Mouse (Mus musculus): ENCODE measurements at regions not wholly inside any gene's neighbourhood (a gene's known extent, or its start where the extent isn't known, plus 50 kb on each side); places are given as distances from the start of the nearest gene placed in this dataset.

DNA sequence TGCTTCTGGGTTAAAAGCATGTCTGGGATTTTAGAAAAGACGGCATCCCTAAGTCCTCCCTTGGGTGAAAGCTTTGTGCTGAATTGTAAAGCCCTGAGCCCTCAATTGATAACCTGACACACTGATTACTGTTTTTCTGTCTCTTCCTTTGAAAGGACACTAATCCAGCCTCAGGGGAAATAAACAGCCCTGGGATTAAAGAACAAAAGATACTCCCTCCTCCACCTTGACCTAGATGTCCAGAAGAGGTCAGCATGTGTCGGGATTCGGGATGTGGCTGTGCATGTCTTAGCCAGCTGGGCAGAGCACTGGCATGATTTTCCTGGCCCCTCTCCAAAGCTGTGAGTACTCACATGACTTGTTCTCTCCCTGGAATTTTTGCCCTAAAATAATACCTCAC is 208.6 kb downstream of the Brinp2 start:
- no peak for TF ChIP-seq ZC3H11A (IDR thresholded peaks at IDR 0.05; ENCODE audit: borderline replicate concordance, low read depth, low read length)
- TF ChIP-seq CHD2 (IDR thresholded peaks at IDR 0.05; ENCODE audit: low read depth, low read length) = no peak
- no peak for TF ChIP-seq ZNF384 (IDR thresholded peaks at IDR 0.05; ENCODE audit: low read depth, low read length)
- TF ChIP-seq HCFC1 (IDR thresholded peaks at IDR 0.05; ENCODE audit: borderline replicate concordance, insufficient read depth, low read length) = no peak
- no peak for TF ChIP-seq MAFK (IDR thresholded peaks at IDR 0.05; ENCODE audit: insufficient read depth, low read depth, low read length)
- H3K4me1 ChIP-seq (ENCODE audit: control insufficient read depth in 2 of 2, insufficient read depth in 2 of 2, low read length in 2 of 2, poor library complexity in 1 of 2) = no peaks in the 10 kb centered on the region
- in situ Hi-C loops (cut with MboI; ENCODE audit: low sequenced_read_pairs in 2 of 2, unreplicated experiment in 2 of 2) = no loop called here
- H3K9ac ChIP-seq (ENCODE audit: insufficient read depth, low read depth, low read length, poor library complexity, severe bottlenecking) = no peak overlapping the region
- no peak overlapping the region for H3K27ac ChIP-seq (ENCODE audit: insufficient read depth, low read depth, low read length, poor library complexity, severe bottlenecking)
- no peak overlapping the region for H3K4me3 ChIP-seq (ENCODE audit: insufficient read depth in 1 of 2, low read depth in 1 of 2, low read length in 2 of 2, poor library complexity in 1 of 2, severe bottlenecking in 1 of 2)
- no peaks in the 10 kb centered on the region for H3K36me3 ChIP-seq (ENCODE audit: control insufficient read depth, insufficient read depth, low read length, poor library complexity, severe bottlenecking)
- no peak for DNase-seq (ENCODE audit: low read depth, low spot score)
- no peaks in the 10 kb centered on the region for H3K9me3 ChIP-seq (ENCODE audit: control insufficient read depth, insufficient read depth, low read depth, low read length)

DNA sequence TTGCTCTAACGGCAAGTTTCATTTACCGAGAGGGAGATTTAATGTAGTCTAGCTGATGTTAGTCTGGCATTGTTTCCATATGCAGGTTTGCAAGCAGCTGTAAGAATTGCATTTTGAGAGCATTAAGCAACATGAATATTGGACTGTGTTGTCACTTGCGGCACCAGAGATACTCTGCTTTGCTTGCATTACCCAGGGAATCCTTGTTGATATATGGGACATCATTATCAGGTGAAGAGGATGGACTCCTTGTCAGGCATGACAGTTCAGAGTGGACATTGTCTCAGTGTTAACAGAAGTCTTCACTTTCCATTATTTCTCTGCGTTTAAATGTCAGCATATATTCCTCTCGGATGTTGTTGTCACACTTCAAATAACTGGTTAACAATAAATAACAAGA is 208.1 kb downstream of the Brinp2 start:
- no peaks in the 10 kb centered on the region for H3K9me3 ChIP-seq (ENCODE audit: control insufficient read depth, insufficient read depth, low read depth, low read length)
- in situ Hi-C loops (cut with MboI; ENCODE audit: low sequenced_read_pairs in 2 of 2, unreplicated experiment in 2 of 2) = no loop called here
- H3K4me3 ChIP-seq (ENCODE audit: insufficient read depth in 1 of 2, low read depth in 1 of 2, low read length in 2 of 2, poor library complexity in 1 of 2, severe bottlenecking in 1 of 2) = no peak overlapping the region
- H3K9ac ChIP-seq (ENCODE audit: insufficient read depth, low read depth, low read length, poor library complexity, severe bottlenecking) = no peak overlapping the region
- no peaks in the 10 kb centered on the region for H3K4me1 ChIP-seq (ENCODE audit: control insufficient read depth in 2 of 2, insufficient read depth in 2 of 2, low read length in 2 of 2, poor library complexity in 1 of 2)
- no peak overlapping the region for H3K27ac ChIP-seq (ENCODE audit: insufficient read depth, low read depth, low read length, poor library complexity, severe bottlenecking)
- DNase-seq (ENCODE audit: low read depth, low spot score) = no peak
- H3K36me3 ChIP-seq (ENCODE audit: control insufficient read depth, insufficient read depth, low read length, poor library complexity, severe bottlenecking) = no peaks in the 10 kb centered on the region
- no peak for TF ChIP-seq MAFK (IDR thresholded peaks at IDR 0.05; ENCODE audit: insufficient read depth, low read depth, low read length)
- no peak for TF ChIP-seq ZC3H11A (IDR thresholded peaks at IDR 0.05; ENCODE audit: borderline replicate concordance, low read depth, low read length)
- no peak for TF ChIP-seq CHD2 (IDR thresholded peaks at IDR 0.05; ENCODE audit: low read depth, low read length)
- no peak for TF ChIP-seq ZNF384 (IDR thresholded peaks at IDR 0.05; ENCODE audit: low read depth, low read length)
- TF ChIP-seq HCFC1 (IDR thresholded peaks at IDR 0.05; ENCODE audit: borderline replicate concordance, insufficient read depth, low read length) = no peak

DNA sequence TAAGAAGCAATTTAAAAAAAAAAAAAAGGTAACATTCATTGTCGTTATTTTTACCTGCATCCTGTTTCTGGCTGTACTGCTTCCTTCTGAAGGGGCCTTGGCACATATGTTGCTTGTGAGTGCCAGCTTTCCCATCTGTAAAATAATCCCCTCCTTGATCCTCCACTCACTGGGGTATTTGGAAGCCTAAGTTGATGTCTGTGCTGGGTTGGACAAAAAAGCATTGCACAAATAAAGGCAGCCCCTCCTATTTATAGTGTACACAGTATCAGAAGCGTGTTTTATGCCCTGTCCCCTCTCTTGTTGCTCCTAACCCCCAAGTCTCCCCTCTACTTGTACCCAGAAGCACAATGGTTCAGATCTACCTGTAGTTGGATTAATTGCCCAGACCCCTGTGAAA is 195.0 kb downstream of the Brinp2 start:
- Histone ChIP-seq H3K27ac (ENCODE audit: insufficient read depth, low read depth, low read length, poor library complexity, severe bottlenecking) (no peak overlapping the region), H3K4me1 (ENCODE audit: control insufficient read depth in 2 of 2, insufficient read depth in 2 of 2, low read length in 2 of 2, poor library complexity in 1 of 2) (no peaks in the 10 kb centered on the region), H3K36me3 (ENCODE audit: control insufficient read depth, insufficient read depth, low read length, poor library complexity, severe bottlenecking) (no peaks in the 10 kb centered on the region), H3K4me3 (ENCODE audit: insufficient read depth in 1 of 2, low read depth in 1 of 2, low read length in 2 of 2, poor library complexity in 1 of 2, severe bottlenecking in 1 of 2) (no peak overlapping the region), H3K9me3 (ENCODE audit: control insufficient read depth, insufficient read depth, low read depth, low read length) (no peaks in the 10 kb centered on the region), H3K9ac (ENCODE audit: insufficient read depth, low read depth, low read length, poor library complexity, severe bottlenecking) (no peak overlapping the region)
- DNase-seq (ENCODE audit: low read depth, low spot score) = no peak
- in situ Hi-C loops (cut with MboI; ENCODE audit: low sequenced_read_pairs in 2 of 2, unreplicated experiment in 2 of 2) = no loop called here
- TF ChIP-seq MAFK (IDR thresholded peaks at IDR 0.05; ENCODE audit: insufficient read depth, low read depth, low read length) = no peak
- no peak for TF ChIP-seq ZC3H11A (IDR thresholded peaks at IDR 0.05; ENCODE audit: borderline replicate concordance, low read depth, low read length)
- TF ChIP-seq ZNF384 (IDR thresholded peaks at IDR 0.05; ENCODE audit: low read depth, low read length) = no peak
- no peak for TF ChIP-seq HCFC1 (IDR thresholded peaks at IDR 0.05; ENCODE audit: borderline replicate concordance, insufficient read depth, low read length)
- TF ChIP-seq CHD2 (IDR thresholded peaks at IDR 0.05; ENCODE audit: low read depth, low read length) = no peak

DNA sequence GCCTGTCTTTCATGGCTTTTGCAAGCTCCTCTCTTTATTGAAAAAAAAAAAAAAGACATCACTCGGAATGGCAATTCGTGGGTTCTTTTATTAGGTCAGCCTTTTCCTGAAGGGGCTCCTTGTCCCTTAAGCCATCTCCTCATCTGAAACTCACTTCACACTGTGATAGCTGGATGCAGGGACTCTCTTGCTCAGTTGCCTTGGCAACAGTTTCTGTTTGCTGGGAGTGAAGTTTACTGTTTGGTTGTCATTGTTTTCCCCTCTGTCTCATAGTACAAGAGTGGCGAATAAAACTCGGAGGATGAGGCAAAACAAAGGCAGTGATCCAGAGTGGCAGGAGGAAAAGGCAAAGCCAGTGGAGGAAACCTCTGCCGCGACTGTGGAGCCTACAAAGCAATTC is 194.6 kb downstream of the Brinp2 start:
- no peaks in the 10 kb centered on the region for H3K9me3 ChIP-seq (ENCODE audit: control insufficient read depth, insufficient read depth, low read depth, low read length)
- no peak overlapping the region for H3K4me3 ChIP-seq (ENCODE audit: insufficient read depth in 1 of 2, low read depth in 1 of 2, low read length in 2 of 2, poor library complexity in 1 of 2, severe bottlenecking in 1 of 2)
- no peak for TF ChIP-seq MAFK (IDR thresholded peaks at IDR 0.05; ENCODE audit: insufficient read depth, low read depth, low read length)
- TF ChIP-seq HCFC1 (IDR thresholded peaks at IDR 0.05; ENCODE audit: borderline replicate concordance, insufficient read depth, low read length) = no peak
- no peak for TF ChIP-seq CHD2 (IDR thresholded peaks at IDR 0.05; ENCODE audit: low read depth, low read length)
- TF ChIP-seq ZC3H11A (IDR thresholded peaks at IDR 0.05; ENCODE audit: borderline replicate concordance, low read depth, low read length) = no peak
- TF ChIP-seq ZNF384 (IDR thresholded peaks at IDR 0.05; ENCODE audit: low read depth, low read length) = no peak
- no peaks in the 10 kb centered on the region for H3K36me3 ChIP-seq (ENCODE audit: control insufficient read depth, insufficient read depth, low read length, poor library complexity, severe bottlenecking)
- no peak for DNase-seq (ENCODE audit: low read depth, low spot score)
- in situ Hi-C loops (cut with MboI; ENCODE audit: low sequenced_read_pairs in 2 of 2, unreplicated experiment in 2 of 2) = no loop called here
- H3K9ac ChIP-seq (ENCODE audit: insufficient read depth, low read depth, low read length, poor library complexity, severe bottlenecking) = no peak overlapping the region
- no peak overlapping the region for H3K27ac ChIP-seq (ENCODE audit: insufficient read depth, low read depth, low read length, poor library complexity, severe bottlenecking)
- no peaks in the 10 kb centered on the region for H3K4me1 ChIP-seq (ENCODE audit: control insufficient read depth in 2 of 2, insufficient read depth in 2 of 2, low read length in 2 of 2, poor library complexity in 1 of 2)

DNA sequence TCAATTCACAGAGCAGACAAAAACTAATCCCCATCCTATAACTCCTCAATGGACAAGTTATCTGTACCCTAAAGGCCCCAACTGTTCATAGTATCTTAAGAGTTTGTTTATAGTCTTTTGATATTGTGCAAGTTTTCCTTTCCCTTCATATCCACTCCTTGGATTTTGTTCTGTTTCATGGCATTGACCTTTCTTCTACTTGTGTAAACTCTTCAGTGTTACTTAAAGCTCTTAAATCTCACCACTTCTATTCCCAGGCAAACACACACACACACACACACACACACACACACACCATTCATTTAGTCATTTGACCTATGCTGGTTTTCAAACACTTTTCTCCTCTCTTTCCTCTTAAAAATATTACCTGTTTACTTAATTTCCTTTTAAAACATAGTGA is 192.7 kb downstream of the Brinp2 start:
- TF ChIP-seq ZC3H11A (IDR thresholded peaks at IDR 0.05; ENCODE audit: borderline replicate concordance, low read depth, low read length) = no peak
- Histone ChIP-seq H3K4me3 (ENCODE audit: insufficient read depth in 1 of 2, low read depth in 1 of 2, low read length in 2 of 2, poor library complexity in 1 of 2, severe bottlenecking in 1 of 2) (no peak overlapping the region), H3K9ac (ENCODE audit: insufficient read depth, low read depth, low read length, poor library complexity, severe bottlenecking) (no peak overlapping the region), H3K27ac (ENCODE audit: insufficient read depth, low read depth, low read length, poor library complexity, severe bottlenecking) (no peak overlapping the region), H3K4me1 (ENCODE audit: control insufficient read depth in 2 of 2, insufficient read depth in 2 of 2, low read length in 2 of 2, poor library complexity in 1 of 2) (no peaks in the 10 kb centered on the region), H3K36me3 (ENCODE audit: control insufficient read depth, insufficient read depth, low read length, poor library complexity, severe bottlenecking) (no peaks in the 10 kb centered on the region), H3K9me3 (ENCODE audit: control insufficient read depth, insufficient read depth, low read depth, low read length) (no peaks in the 10 kb centered on the region)
- DNase-seq (ENCODE audit: low read depth, low spot score) = no peak
- in situ Hi-C loops (cut with MboI; ENCODE audit: low sequenced_read_pairs in 2 of 2, unreplicated experiment in 2 of 2) = no loop called here
